Mouse (Mus musculus): ENCODE measurements at regions not wholly inside any gene's neighbourhood (a gene's known extent, or its start where the extent isn't known, plus 50 kb on each side); places are given as distances from the start of the nearest gene placed in this dataset.
A peak's percentile ranks its signal among the peaks of the same experiment; 100 is the strongest.

GRCm38 (mm10) chr10:98309667-98310066 is 583.1 kb upstream of the C030005K15Rik start:
- 89% methylated on average over 3 of the region's 3 CpGs for WGBS
- H3K27ac ChIP-seq (ENCODE audit: insufficient read depth, low read length) = no peak overlapping the region
- H3K4me3 ChIP-seq (replicated peaks; ENCODE audit: insufficient read depth, low read depth, low read length) = no peak overlapping the region
- H3K4me1 ChIP-seq (ENCODE audit: control insufficient read depth, insufficient read depth, low read length) = no peaks in the 10 kb centered on the region
- H3K27me3 ChIP-seq (ENCODE audit: control insufficient read depth, insufficient read depth, low read length) = no peaks in the 10 kb centered on the region
- no peak for DNase-seq
- TF ChIP-seq POLR2A (IDR thresholded peaks at IDR 0.05; ENCODE audit: borderline replicate concordance, insufficient read depth, low read length) (no peak), CTCF (IDR thresholded peaks at IDR 0.05; ENCODE audit: borderline replicate concordance, insufficient read depth, low read depth, low read length) (no peak)

- Histone ChIP-seq H3K27ac (ENCODE audit: insufficient read depth, low read length) (no peak overlapping the region), H3K4me3 (replicated peaks; ENCODE audit: insufficient read depth, low read depth, low read length) (no peak overlapping the region), H3K27me3 (ENCODE audit: control insufficient read depth, insufficient read depth, low read length) (no peaks in the 10 kb centered on the region), H3K4me1 (ENCODE audit: control insufficient read depth, insufficient read depth, low read length) (no peaks in the 10 kb centered on the region)
- TF ChIP-seq CTCF (IDR thresholded peaks at IDR 0.05; ENCODE audit: borderline replicate concordance, insufficient read depth, low read depth, low read length) (no peak), POLR2A (IDR thresholded peaks at IDR 0.05; ENCODE audit: borderline replicate concordance, insufficient read depth, low read length) (no peak)
- DNase-seq = no peak
These were observed 584.8 kb upstream of the C030005K15Rik start for GRCm38 (mm10) chr10:98311403-98311802.

DNA sequence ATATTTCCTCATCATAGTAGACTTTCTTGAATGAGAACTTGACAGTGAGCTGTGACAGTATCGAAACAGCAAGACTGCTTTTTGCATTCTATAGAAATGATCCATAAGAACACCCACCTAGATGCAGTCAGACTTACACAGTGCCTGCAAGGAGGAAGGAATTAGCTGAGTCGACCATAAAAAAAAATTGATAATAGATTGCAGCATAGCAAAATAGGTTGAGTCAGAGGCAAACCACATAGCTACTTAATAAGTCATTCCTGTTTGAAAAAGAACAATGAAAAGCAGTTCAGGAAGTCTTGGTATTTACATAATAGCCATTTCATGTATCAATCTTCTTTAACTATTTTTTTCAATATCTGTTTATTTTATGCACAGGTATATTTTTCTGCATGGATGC is 591.9 kb upstream of the C030005K15Rik start:
- Histone ChIP-seq H3K4me1 (ENCODE audit: control insufficient read depth, insufficient read depth, low read length) (no peaks in the 10 kb centered on the region), H3K27ac (ENCODE audit: insufficient read depth, low read length) (no peak overlapping the region), H3K4me3 (replicated peaks; ENCODE audit: insufficient read depth, low read depth, low read length) (no peak overlapping the region), H3K27me3 (ENCODE audit: control insufficient read depth, insufficient read depth, low read length) (no peaks in the 10 kb centered on the region)
- DNase-seq = no peak
- 89% methylated on average over 2 of the region's 2 CpGs for WGBS
- TF ChIP-seq POLR2A (IDR thresholded peaks at IDR 0.05; ENCODE audit: borderline replicate concordance, insufficient read depth, low read length) (no peak), CTCF (IDR thresholded peaks at IDR 0.05; ENCODE audit: borderline replicate concordance, insufficient read depth, low read depth, low read length) (no peak)

DNA sequence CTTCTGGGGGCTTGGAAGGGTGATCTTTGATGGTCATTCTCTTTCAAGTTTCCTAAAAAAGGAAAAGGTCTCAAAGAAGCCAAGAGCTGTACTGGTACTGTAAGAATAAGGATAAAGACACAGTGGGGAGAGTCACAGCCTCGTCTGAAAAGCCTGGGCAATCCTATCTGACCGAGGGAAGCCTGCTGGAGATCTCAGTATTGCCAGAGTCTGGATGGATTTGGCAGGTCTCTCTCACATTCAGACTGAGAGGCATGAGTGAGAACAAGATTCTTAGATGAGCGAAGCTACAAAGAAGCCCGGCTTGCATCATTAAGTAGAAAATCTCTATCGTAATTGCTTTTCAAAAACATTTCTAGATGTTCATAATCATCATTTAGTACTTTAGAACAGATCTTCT is 590.4 kb upstream of the Atp2b1 start:
- 29% methylated on average over 5 of the region's 5 CpGs for WGBS
- Histone ChIP-seq H3K4me1 (ENCODE audit: control insufficient read depth, insufficient read depth, low read length) (no peaks in the 10 kb centered on the region), H3K27me3 (ENCODE audit: control insufficient read depth, insufficient read depth, low read length) (no peaks in the 10 kb centered on the region), H3K4me3 (replicated peaks; ENCODE audit: insufficient read depth, low read depth, low read length) (no peak overlapping the region), H3K27ac (ENCODE audit: insufficient read depth, low read length) (no peak overlapping the region)
- TF ChIP-seq CTCF (IDR thresholded peaks at IDR 0.05; ENCODE audit: borderline replicate concordance, insufficient read depth, low read depth, low read length) = no peak
- TF ChIP-seq POLR2A (IDR thresholded peaks at IDR 0.05; ENCODE audit: borderline replicate concordance, insufficient read depth, low read length) = no peak
- DNase-seq = peak in 1 of 2 experiments; percentile 37

DNA sequence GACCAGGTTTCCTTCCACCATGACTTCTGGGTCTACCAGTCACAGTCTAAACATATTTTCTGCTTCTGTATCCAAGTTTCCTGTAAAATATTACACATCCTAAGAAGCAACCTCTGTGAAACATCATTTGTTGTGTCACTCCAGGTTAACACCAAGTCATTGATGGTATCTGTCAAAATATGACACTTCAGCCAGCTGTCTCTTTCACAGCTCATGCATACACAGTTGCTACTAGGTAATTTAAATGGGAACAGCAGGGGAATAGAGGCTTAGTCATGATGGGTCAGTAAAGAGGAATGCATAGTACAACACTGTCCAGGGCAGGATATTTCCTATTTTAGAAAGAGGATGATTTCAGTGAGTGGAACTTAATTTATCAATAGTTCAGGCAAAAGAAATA is 589.6 kb upstream of the Atp2b1 start:
- H3K4me3 ChIP-seq (replicated peaks; ENCODE audit: insufficient read depth, low read depth, low read length) = no peak overlapping the region
- TF ChIP-seq POLR2A (IDR thresholded peaks at IDR 0.05; ENCODE audit: borderline replicate concordance, insufficient read depth, low read length) (no peak), CTCF (IDR thresholded peaks at IDR 0.05; ENCODE audit: borderline replicate concordance, insufficient read depth, low read depth, low read length) (no peak)
- H3K4me1 ChIP-seq (ENCODE audit: control insufficient read depth, insufficient read depth, low read length) = no peaks in the 10 kb centered on the region
- H3K27ac ChIP-seq (ENCODE audit: insufficient read depth, low read length) = no peak overlapping the region
- H3K27me3 ChIP-seq (ENCODE audit: control insufficient read depth, insufficient read depth, low read length) = no peaks in the 10 kb centered on the region
- no peak for DNase-seq

DNA sequence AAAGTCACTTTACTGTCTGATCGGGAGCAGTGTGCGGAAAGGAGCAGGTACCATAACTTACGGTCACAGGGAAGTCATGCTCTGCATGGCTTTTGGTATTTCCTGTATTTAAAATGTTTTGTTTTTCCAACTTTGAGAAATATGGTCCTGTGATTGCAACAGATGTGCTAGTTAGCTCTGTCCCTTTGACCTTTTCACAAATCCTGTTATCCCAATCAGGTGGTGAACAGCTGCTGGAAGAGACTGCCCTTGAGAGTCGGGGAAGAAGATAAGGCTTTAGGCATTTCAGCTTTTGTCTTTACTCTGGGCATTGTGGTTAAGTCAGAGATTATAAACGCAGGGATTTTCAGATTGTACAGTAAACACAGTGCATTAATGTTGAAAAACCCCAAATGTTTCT is 588.5 kb upstream of the Atp2b1 start:
- H3K4me3 ChIP-seq (replicated peaks; ENCODE audit: insufficient read depth, low read depth, low read length) = no peak overlapping the region
- no peak for TF ChIP-seq POLR2A (IDR thresholded peaks at IDR 0.05; ENCODE audit: borderline replicate concordance, insufficient read depth, low read length)
- TF ChIP-seq CTCF (IDR thresholded peaks at IDR 0.05; ENCODE audit: borderline replicate concordance, insufficient read depth, low read depth, low read length) = no peak
- H3K27ac ChIP-seq (ENCODE audit: insufficient read depth, low read length) = no peak overlapping the region
- H3K4me1 ChIP-seq (ENCODE audit: control insufficient read depth, insufficient read depth, low read length) = no peaks in the 10 kb centered on the region
- WGBS = 89% methylated on average over 5 of the region's 5 CpGs
- DNase-seq = no peak
- H3K27me3 ChIP-seq (ENCODE audit: control insufficient read depth, insufficient read depth, low read length) = no peaks in the 10 kb centered on the region

GRCm38 (mm10) chr10:98332682-98333081 is 581.5 kb upstream of the Atp2b1 start:
- peak overlapping the region; percentile 46 for H3K27ac ChIP-seq (ENCODE audit: insufficient read depth, low read length)
- DNase-seq = peak; percentile 39 to 49
- no peaks in the 10 kb centered on the region for H3K27me3 ChIP-seq (ENCODE audit: control insufficient read depth, insufficient read depth, low read length)
- TF ChIP-seq CTCF (IDR thresholded peaks at IDR 0.05; ENCODE audit: borderline replicate concordance, insufficient read depth, low read depth, low read length) (no peak), POLR2A (IDR thresholded peaks at IDR 0.05; ENCODE audit: borderline replicate concordance, insufficient read depth, low read length) (no peak)
- peaks cover 10% of the 10 kb centered on the region for H3K4me1 ChIP-seq (ENCODE audit: control insufficient read depth, insufficient read depth, low read length)
- H3K4me3 ChIP-seq (replicated peaks; ENCODE audit: insufficient read depth, low read depth, low read length) = no peak overlapping the region
- 18% methylated on average over 4 of the region's 4 CpGs for WGBS

DNA sequence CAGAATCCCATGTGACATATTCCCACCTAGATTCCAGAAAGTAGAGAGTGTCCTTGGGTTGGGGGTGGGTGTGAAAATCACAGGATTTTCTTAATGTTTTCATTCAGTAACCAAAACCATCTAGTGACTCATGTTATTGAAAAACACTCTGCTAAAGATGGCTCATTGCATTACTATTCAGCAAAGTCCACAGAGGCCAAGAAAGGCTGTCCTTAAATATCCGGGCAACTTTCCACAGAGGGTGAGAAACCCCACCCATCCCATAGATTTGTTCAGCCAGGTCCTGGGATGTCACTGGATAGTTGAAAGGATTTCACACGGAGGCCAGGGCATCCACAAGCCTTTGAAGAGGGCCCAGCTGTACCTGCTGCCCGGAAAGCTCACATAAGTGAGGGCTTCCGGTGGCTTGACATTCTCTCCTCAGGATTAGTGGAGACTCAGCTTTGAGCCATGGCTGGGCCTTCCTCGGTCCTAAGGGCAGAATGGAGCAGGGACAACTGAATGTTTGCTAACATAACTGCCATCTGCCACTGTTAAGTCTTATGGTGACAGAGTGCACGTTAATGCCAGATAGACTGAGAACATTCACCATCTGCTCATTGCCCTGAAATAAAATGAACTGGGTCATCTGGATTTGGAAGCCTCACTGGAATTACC is 580.7 kb upstream of the Atp2b1 start:
- DNase-seq = peak; percentile 84 to 93

More for the DNA sequence above, 580.7 kb upstream of the Atp2b1 start:
- Histone ChIP-seq H3K27me3 (ENCODE audit: control insufficient read depth, insufficient read depth, low read length) (no peaks in the 10 kb centered on the region), H3K4me1 (ENCODE audit: control insufficient read depth, insufficient read depth, low read length) (peaks cover 10% of the 10 kb centered on the region), H3K27ac (ENCODE audit: insufficient read depth, low read length) (peak overlapping the region; percentile 57), H3K4me3 (replicated peaks; ENCODE audit: insufficient read depth, low read depth, low read length) (no peak overlapping the region)
- WGBS = 6% methylated on average over 6 of the region's 6 CpGs
- TF ChIP-seq POLR2A (IDR thresholded peaks at IDR 0.05; ENCODE audit: borderline replicate concordance, insufficient read depth, low read length) = no peak
- no peak for TF ChIP-seq CTCF (IDR thresholded peaks at IDR 0.05; ENCODE audit: borderline replicate concordance, insufficient read depth, low read depth, low read length)

All from cerebellum, adult 2 months (tissue).